Mouse (Mus musculus): ENCODE data around the gene Polr3k.

DNA sequence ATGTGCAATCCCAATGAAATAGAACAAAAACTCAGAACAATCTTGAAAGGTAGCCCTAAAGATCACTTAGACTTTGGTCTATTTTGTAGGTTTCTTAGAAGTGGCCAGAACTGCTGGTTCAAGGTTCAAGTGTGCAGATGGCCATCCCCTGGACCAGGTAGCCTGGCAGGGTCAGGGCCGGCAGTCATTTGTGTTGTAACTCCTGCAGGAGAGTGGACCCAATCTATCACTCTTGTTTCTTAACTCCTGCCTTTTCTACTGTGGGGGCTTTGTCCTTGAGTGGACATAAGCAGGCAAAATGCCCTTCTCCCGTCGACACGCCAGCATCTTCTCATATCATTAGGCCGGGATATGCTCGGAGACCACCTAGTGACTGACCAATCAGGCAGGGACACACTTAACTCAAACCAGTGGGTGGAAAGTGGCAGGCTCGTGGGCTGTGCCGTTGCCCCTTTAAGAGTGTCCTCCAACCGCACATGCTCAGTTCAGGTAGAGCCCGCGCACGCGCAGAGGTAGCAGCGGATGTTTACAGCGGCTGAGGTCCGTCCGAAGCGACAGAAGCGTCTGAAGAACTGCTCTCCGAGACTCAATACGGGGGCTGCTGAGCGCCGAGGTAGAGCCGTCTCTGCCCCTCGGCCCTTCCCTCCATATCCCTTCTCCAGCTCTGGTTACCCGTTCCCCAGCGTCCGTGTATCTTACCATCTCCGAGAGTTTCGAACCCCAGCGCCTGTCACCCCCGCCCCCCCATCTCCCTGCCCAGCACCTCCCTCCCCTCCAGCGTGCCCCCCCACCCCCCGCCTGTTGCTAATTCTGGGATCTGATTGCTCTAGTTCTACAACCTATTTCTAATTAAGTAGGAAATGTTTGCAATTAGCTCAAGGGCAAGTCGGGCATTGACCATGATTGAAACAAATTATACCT, 26.5 kb upstream of the Polr3k start, which contains the start of gene Pcmtd2:
- TF ChIP-seq CTCF (IDR thresholded peaks at IDR 0.05; ENCODE audit: borderline replicate concordance, extremely low read depth, insufficient read depth, insufficient read length) (no peak), POLR2A (IDR thresholded peaks at IDR 0.05; ENCODE audit: borderline replicate concordance, extremely low read depth, insufficient read depth, insufficient read length, poor library complexity, severe bottlenecking) (peak; percentile 53; the same call in 1 of the 2 replicates)
